Mouse (Mus musculus) bone marrow macrophage, adult 2 months (primary cell): ENCODE data around the gene Asb9. TPM values are rescaled to one million over a fixed set of nuclear protein-coding genes. Genes with fewer than 3 reads are reported as not detected.

ENCODE experiments used
- H3K27ac ChIP-seq: 2 replicates; pipeline ENCODE4 v1.5.1; 2012; ENCODE audit warnings: low read depth, low read length; ENCODE audit not compliant: insufficient read depth
- H3K4me1 ChIP-seq: 2 replicates; pipeline ENCODE4 v1.6.1; 2012; ENCODE audit warnings: low read length; ENCODE audit not compliant: control insufficient read depth, insufficient read depth
- H3K4me3 ChIP-seq: 2 replicates; pipeline ENCODE4 v1.5.1; 2012; ENCODE audit warnings: mild to moderate bottlenecking, low read length, moderate library complexity; ENCODE audit not compliant: insufficient read depth
- CTCF ChIP-seq: IDR thresholded peaks from 2 replicates; pipeline ENCODE4 v1.5.1; 2012; ENCODE audit warnings: low read depth, mild to moderate bottlenecking, low read length, moderate library complexity
- POLR2A ChIP-seq: IDR thresholded peaks from 2 replicates; pipeline ENCODE4 v1.6.1; 2012; ENCODE audit warnings: mild to moderate bottlenecking, low read depth, low read length, borderline replicate concordance
- polyA plus RNA-seq: library from polyadenylated mRNA; stranded (reverse); fragments of >200 nt; gene quantifications from 2 replicates; pipeline ENCODE4 v1.2.4, GENCODE M21; 2012; ENCODE audit not compliant: missing spikeins, insufficient read depth, insufficient read length

Gene Asb9
- not detected in 2 replicates for polyA plus RNA-seq

GRCm38 (mm10) chrX:164505709-164506498 is at the start of gene Asb9:
Gene Asb9 (plus strand): TSS chrX:164506327.
- no peak within 1 kb of the TSS for H3K27ac ChIP-seq
- no peak for TF ChIP-seq CTCF
- TF ChIP-seq POLR2A = no peak

GRCm38 (mm10) chrX:164459205-164459878 is 46.8 kb upstream of the Asb9 start:
- H3K27ac ChIP-seq = no peak overlapping the region
- no peak overlapping the region for H3K4me3 ChIP-seq
- no peak for TF ChIP-seq CTCF
- TF ChIP-seq POLR2A = no peak
- no peaks in the 10 kb centered on the region for H3K4me1 ChIP-seq

More at GRCm38 (mm10) chrX:164505709-164506498, at the start of gene Asb9:
- Histone ChIP-seq H3K4me1 (no peaks in the 10 kb centered on the region), H3K4me3 (no peak within 1 kb of the TSS)

- TF ChIP-seq CTCF (no peak), POLR2A (no peak)
- Histone ChIP-seq H3K4me1 (no peaks in the 10 kb centered on the region), H3K27ac (no peak overlapping the region), H3K4me3 (no peak overlapping the region)
These were observed 3.9 kb upstream of the Asb9 start for GRCm38 (mm10) chrX:164502258-164502657.

- Histone ChIP-seq H3K27ac (no peak overlapping the region), H3K4me3 (no peak overlapping the region), H3K4me1 (no peaks in the 10 kb centered on the region)
- TF ChIP-seq CTCF (no peak), POLR2A (no peak)
These were observed 941 bp downstream of the Asb9 start for GRCm38 (mm10) chrX:164507068-164507467.

- H3K4me3 ChIP-seq = no peak overlapping the region
- TF ChIP-seq CTCF (no peak), POLR2A (no peak)
These were observed 2.6 kb downstream of the Asb9 start for GRCm38 (mm10) chrX:164508728-164509127.

GRCm38 (mm10) chrX:164522138-164522537 is 16.0 kb downstream of the Asb9 start:
- TF ChIP-seq POLR2A = no peak
- no peak for TF ChIP-seq CTCF
- Histone ChIP-seq H3K4me1 (no peaks in the 10 kb centered on the region), H3K27ac (no peak overlapping the region), H3K4me3 (no peak overlapping the region)

More at GRCm38 (mm10) chrX:164508728-164509127, 2.6 kb downstream of the Asb9 start:
- H3K4me1 ChIP-seq = no peaks in the 10 kb centered on the region
- H3K27ac ChIP-seq = no peak overlapping the region

GRCm38 (mm10) chrX:164526566-164526965 is 20.4 kb downstream of the Asb9 start:
- Histone ChIP-seq H3K4me3 (no peak overlapping the region), H3K27ac (no peak overlapping the region), H3K4me1 (no peaks in the 10 kb centered on the region)
- no peak for TF ChIP-seq CTCF
- no peak for TF ChIP-seq POLR2A

GRCm38 (mm10) chrX:164541436-164542317 is 35.5 kb downstream of the Asb9 start:
- H3K27ac ChIP-seq = no peak overlapping the region
- TF ChIP-seq CTCF (no peak), POLR2A (no peak)
- H3K4me3 ChIP-seq = no peak overlapping the region
- H3K4me1 ChIP-seq = no peaks in the 10 kb centered on the region

- no peak overlapping the region for H3K27ac ChIP-seq
- no peaks in the 10 kb centered on the region for H3K4me1 ChIP-seq
- no peak for TF ChIP-seq POLR2A
- TF ChIP-seq CTCF = no peak
- H3K4me3 ChIP-seq = no peak overlapping the region
These were observed 64.1 kb downstream of the Asb9 start for GRCm38 (mm10) chrX:164570195-164570594.
